Mouse (Mus musculus): Measurements from ENCODE around the gene Hnf4a.
"Not testable (repeated sequence)": the region's sequence is repeated elsewhere in the genome, so short reads cannot be mapped to it uniquely, and the experiment has no call there.

The Hnf4a gene

GRCm38 (mm10) chr2:163620451-163620850 is 113.8 kb downstream of the Hnf4a start:
- DNase-seq (ENCODE audit: low spot score in 2 of 2) = no peak

- not testable (repeated sequence) for DNase-seq (ENCODE audit: low spot score in 2 of 2)
Measured at GRCm38 (mm10) chr2:163621401-163621800, 114.8 kb downstream of the Hnf4a start.
